Mouse (Mus musculus) right cerebral cortex, postnatal 4 days (tissue): ENCODE results near the gene Qtrt1.
"Not testable (repeated sequence)": the region's sequence is repeated elsewhere in the genome, so short reads cannot be mapped to it uniquely, and the experiment has no call there.

Experiments used
- DNase-seq: peaks from one replicate; pipeline ENCODE4 v3.0.0-alpha.2; 2022

The Qtrt1 gene

GRCm38 (mm10) chr9:21451870-21452269, 40.2 kb downstream of the Qtrt1 start:
- DNase-seq, result no peak

DNA sequence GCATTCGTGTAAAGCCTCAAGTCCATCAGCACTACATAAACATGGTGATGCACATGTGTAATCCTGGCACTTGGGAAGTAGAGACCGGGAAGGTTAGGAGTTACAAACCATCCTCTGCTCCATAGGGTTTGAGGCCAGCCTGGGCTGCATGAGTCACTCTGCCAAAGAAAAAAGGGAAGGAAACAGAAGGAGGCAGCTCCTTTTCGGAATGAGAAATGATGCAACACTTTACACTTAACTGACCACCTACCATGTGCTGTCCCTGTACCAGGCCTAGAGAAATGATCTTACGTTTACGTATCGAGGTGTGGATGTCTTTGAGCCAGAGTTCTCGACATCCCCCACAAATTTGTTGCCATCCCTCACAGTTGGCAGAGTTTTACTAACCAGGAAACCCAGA, 41.4 kb downstream of the Qtrt1 start:
- DNase-seq, result no peak

GRCm38 (mm10) chr9:21453459-21453858, 41.8 kb downstream of the Qtrt1 start:
- DNase-seq, result no peak

- DNase-seq, result no peak
Observed at GRCm38 (mm10) chr9:21454556-21454955, 42.9 kb downstream of the Qtrt1 start.

DNA sequence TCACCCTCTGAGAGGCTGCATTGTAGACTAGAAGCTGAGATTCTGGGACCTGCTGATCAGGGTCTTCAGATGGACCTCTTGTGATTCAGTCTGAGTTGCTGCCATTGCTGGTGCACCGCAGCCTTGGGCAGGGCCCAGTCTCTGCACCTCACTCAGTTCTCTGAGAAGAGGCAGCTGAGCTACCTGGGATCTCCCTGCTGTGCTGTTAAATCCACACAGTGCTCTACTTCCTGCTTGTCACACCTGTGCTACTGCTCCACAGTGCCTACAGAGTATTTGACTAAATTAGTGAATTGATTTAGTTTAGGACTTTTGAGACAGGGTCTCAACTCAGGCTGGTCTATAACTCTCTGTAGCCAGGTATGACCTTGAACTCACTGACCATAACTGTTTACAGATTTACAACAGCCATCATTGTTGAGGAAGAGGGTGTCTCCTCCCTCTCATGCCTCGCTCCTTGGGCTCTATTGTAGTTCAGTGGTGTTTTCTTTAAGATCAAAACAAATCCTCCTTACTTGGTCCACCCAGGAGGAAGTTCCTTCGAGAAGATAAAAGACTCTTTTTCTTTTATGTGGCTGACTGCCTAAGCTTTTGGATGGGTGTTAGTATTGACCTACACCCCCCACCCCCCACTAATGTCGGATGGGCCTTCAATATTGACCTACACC, 43.6 kb downstream of the Qtrt1 start:
- DNase-seq, result no peak

- DNase-seq, result no peak
Observed at GRCm38 (mm10) chr9:21456246-21456929, 44.8 kb downstream of the Qtrt1 start.

- DNase-seq, result no peak
Observed at GRCm38 (mm10) chr9:21456930-21457634, 45.4 kb downstream of the Qtrt1 start.

GRCm38 (mm10) chr9:21458821-21459220, 47.2 kb downstream of the Qtrt1 start:
- no peak for DNase-seq

DNA sequence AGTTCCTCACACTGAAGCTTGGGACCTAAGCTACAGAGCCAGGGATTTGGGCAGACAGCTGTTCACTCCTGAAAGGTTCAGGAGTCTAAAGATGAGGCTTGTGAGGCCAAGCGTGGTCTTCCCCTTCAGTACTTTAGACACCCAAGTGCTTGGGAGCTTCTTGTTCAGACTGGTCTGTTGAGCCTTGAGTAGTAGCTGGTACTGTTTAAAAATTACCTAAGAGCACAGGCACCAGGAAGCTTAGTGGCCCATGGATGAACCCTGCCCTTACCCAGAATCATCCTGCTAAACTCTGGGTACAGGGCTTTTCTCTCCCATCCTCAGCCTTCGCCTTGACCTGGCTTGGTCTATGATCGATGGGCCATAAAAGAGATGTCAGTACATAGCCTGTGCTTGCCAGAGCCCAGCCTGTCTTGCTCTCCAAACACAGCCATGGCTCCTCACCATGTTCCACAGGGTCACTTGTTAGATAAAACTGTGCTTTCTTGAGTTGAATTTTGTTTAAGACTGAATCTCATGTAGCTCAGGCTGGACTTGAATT, 48.8 kb downstream of the Qtrt1 start:
- DNase-seq, result no peak

- DNase-seq, result no peak
Observed at GRCm38 (mm10) chr9:21463138-21463590, 51.5 kb downstream of the Qtrt1 start.

DNA sequence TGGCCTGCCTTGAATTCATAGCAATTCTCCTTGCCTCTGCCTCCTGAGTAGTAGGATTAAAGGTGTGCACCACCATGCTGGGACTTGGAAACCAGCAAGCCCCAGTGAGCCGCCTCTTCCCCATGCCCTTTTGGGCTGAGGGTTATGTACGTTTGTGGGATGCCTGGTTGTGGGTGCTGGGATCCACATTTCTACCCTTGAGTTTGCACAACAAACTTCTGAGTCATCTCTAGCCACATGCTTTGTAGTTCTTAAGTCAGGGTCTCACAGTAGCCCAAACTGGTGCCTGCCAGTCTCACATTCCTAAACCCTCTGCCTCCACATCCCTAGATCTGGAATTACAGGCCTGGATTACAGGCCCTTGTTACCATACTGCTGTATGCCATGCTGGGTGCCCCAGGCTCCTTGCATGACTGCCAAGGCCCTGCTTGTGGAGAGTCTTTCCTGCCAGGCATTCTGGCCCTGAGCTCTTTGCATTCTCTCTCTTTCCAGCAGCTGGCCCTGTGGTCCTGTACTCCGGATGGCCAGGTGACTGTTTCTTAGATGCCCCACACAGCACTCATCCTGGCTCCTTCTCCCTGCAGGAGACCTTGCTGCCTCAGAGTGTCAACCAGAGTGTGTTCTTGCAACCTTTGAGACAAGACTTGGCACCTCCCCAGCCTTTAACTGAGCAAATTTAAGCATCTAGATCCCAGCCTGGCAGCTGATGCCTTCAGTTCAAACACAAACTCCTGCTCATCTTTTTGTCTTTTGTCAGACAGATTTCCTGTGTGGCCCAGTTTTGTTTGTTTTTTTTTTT, 52.3 kb downstream of the Qtrt1 start:
- no peak for DNase-seq

GRCm38 (mm10) chr9:21464565-21464928, 52.9 kb downstream of the Qtrt1 start:
- not testable (repeated sequence) for DNase-seq

GRCm38 (mm10) chr9:21469032-21470024, 57.7 kb downstream of the Qtrt1 start:
- DNase-seq, result peak; percentile 35
